Mouse (Mus musculus): ENCODE results near the gene Casc1. TPM values are rescaled to one million over a fixed set of nuclear protein-coding genes. Genes with fewer than 3 reads are reported as not detected.

Gene Casc1
- polyA plus RNA-seq, 1 experiment from 2014 or later: 0.13 TPM

DNA sequence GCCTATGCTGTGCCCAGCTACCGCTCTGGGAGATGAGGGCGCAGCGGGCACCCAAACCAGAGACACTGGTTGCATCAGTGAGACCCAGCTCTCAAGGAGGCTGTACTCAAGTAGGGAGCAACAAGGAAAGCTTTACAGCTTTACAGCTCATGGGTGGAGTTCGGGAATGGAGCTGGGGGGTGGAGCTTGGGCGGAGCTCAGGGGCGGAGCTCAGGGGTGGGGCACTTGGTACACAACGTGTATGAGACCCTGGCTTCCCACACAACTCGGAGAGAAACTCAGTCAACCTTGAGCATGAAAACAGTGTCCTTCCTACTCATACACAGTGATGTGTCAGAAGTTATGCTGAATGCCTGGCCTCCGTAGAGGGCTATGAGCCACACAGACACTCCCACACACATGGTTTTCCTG is 35.2 kb downstream of the Casc1 start:
- Histone ChIP-seq H3K27me3 (ENCODE audit: control insufficient read depth, insufficient read depth, low read length) (no peaks in the 10 kb centered on the region), H3K4me3 (ENCODE audit: low read depth, low read length) (no peak overlapping the region), H3K36me3 (replicated peaks; ENCODE audit: control insufficient read depth, insufficient read depth, low read depth, low read length) (no peaks in the 10 kb centered on the region), H3K27ac (replicated peaks; ENCODE audit: low read depth, low read length) (no peak overlapping the region), H3K9ac (replicated peaks; ENCODE audit: low read length) (no peak overlapping the region), H3K4me1 (ENCODE audit: control insufficient read depth, insufficient read depth, low read length) (peaks cover 3% of the 10 kb centered on the region; the same call in 1 of the 2 replicates), H3K4me2 (ENCODE audit: low read depth, low read length) (no peak overlapping the region), H3K9me3 (replicated peaks; ENCODE audit: control insufficient read depth, low read length) (no peaks in the 10 kb centered on the region)
- ATAC-seq (replicated peaks; ENCODE audit: insufficient number of reproducible peaks, low FRiP score, low TSS enrichment, low read depth) (no peak), DNase-seq (ENCODE audit: low spot score) (peak; percentile 35)
- 36% methylated on average over 9 of the region's 9 CpGs for WGBS

DNA sequence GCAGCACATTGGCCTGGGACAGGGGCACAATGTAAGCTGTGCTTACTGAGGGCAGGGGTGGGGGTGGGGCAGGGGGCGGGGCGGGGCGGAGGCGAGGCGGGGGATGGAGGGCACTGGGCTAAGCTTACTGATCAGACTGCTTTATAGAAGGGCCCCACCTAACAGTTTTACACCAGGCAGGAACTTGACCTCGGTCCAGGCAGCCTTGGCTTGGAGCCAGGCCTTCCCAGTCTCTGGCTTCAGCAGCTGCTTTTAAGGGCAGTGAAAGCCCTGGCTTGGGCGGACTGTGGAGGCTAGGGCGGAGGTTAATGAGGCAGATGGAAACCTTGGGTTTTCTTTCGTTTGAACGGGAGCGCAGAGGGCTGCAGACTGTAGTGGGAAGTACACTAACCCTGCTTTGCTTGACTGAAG is 37.0 kb downstream of the Casc1 start:
- H3K4me2 ChIP-seq (ENCODE audit: low read depth, low read length): 0 out of 2 replicates have a peak overlapping the region, but pooled peaks have one; percentile 4
- H3K4me3 ChIP-seq (ENCODE audit: low read depth, low read length): no peak overlapping the region
- no peak overlapping the region for H3K9ac ChIP-seq (replicated peaks; ENCODE audit: low read length)
- H3K36me3 ChIP-seq (replicated peaks; ENCODE audit: control insufficient read depth, insufficient read depth, low read depth, low read length): no peaks in the 10 kb centered on the region
- no peaks in the 10 kb centered on the region for H3K9me3 ChIP-seq (replicated peaks; ENCODE audit: control insufficient read depth, low read length)
- DNase-seq (ENCODE audit: low spot score): peak; percentile 71
- 1% methylated on average over 11 of the region's 11 CpGs for WGBS
- H3K27me3 ChIP-seq (ENCODE audit: control insufficient read depth, insufficient read depth, low read length): no peaks in the 10 kb centered on the region
- H3K4me1 ChIP-seq (ENCODE audit: control insufficient read depth, insufficient read depth, low read length): peaks cover 3% of the 10 kb centered on the region; the same call in 1 of the 2 replicates
- no peak overlapping the region for H3K27ac ChIP-seq (replicated peaks; ENCODE audit: low read depth, low read length)
- peak; percentile 77 for ATAC-seq (replicated peaks; ENCODE audit: insufficient number of reproducible peaks, low FRiP score, low TSS enrichment, low read depth)

GRCm38 (mm10) chr6:145171892-145172606 is 38.8 kb downstream of the Casc1 start:
- no peak overlapping the region for H3K9ac ChIP-seq (replicated peaks; ENCODE audit: low read length)
- peaks cover 3% of the 10 kb centered on the region; the same call in 1 of the 2 replicates for H3K4me1 ChIP-seq (ENCODE audit: control insufficient read depth, insufficient read depth, low read length)
- no peak overlapping the region for H3K4me3 ChIP-seq (ENCODE audit: low read depth, low read length)
- H3K27me3 ChIP-seq (ENCODE audit: control insufficient read depth, insufficient read depth, low read length): no peaks in the 10 kb centered on the region
- ATAC-seq (replicated peaks; ENCODE audit: insufficient number of reproducible peaks, low FRiP score, low TSS enrichment, low read depth) (no peak), DNase-seq (ENCODE audit: low spot score) (no peak)
- WGBS: 80% methylated on average over 14 of the region's 14 CpGs
- H3K36me3 ChIP-seq (replicated peaks; ENCODE audit: control insufficient read depth, insufficient read depth, low read depth, low read length): no peaks in the 10 kb centered on the region
- H3K9me3 ChIP-seq (replicated peaks; ENCODE audit: control insufficient read depth, low read length): no peaks in the 10 kb centered on the region
- no peak overlapping the region for H3K27ac ChIP-seq (replicated peaks; ENCODE audit: low read depth, low read length)
- H3K4me2 ChIP-seq (ENCODE audit: low read depth, low read length): no peak overlapping the region

DNA sequence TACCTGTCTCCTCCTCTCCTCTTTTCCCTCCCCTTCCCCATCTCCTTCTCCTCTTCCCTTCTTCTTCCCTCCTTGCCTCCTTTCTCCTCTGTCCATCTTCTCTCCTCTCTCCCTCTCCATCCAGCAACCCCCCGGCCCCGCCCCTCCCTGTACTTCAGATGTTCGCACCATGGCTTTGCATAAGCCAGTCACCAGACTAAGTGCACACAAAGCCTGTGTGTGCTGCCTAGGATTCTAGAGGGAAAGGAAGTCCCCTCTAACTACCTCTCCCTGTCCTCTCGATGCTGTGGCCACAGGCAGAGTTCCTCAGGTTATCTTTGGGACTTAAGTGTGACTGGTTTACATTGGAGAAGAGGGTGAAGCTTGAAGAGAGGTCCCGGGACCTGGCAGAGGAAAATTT is 50.2 kb downstream of the Casc1 start:
- H3K4me1 ChIP-seq (ENCODE audit: control insufficient read depth, insufficient read depth, low read length): no peaks in the 10 kb centered on the region
- WGBS: 60% methylated on average over 5 of the region's 5 CpGs

GRCm38 (mm10) chr6:145158619-145159018 is 52.2 kb downstream of the Casc1 start:
- H3K4me1 ChIP-seq (ENCODE audit: control insufficient read depth, insufficient read depth, low read length): no peaks in the 10 kb centered on the region
- H3K9ac ChIP-seq (replicated peaks; ENCODE audit: low read length): no peak overlapping the region
- WGBS: 75% methylated on average over 4 of the region's 4 CpGs
- H3K36me3 ChIP-seq (replicated peaks; ENCODE audit: control insufficient read depth, insufficient read depth, low read depth, low read length): no peaks in the 10 kb centered on the region
- H3K9me3 ChIP-seq (replicated peaks; ENCODE audit: control insufficient read depth, low read length): no peaks in the 10 kb centered on the region
- no peak for ATAC-seq (replicated peaks; ENCODE audit: insufficient number of reproducible peaks, low FRiP score, low TSS enrichment, low read depth)
- H3K4me2 ChIP-seq (ENCODE audit: low read depth, low read length): no peak overlapping the region
- no peak overlapping the region for H3K4me3 ChIP-seq (ENCODE audit: low read depth, low read length)
- no peak overlapping the region for H3K27ac ChIP-seq (replicated peaks; ENCODE audit: low read depth, low read length)
- H3K27me3 ChIP-seq (ENCODE audit: control insufficient read depth, insufficient read depth, low read length): no peaks in the 10 kb centered on the region
- no peak for DNase-seq (ENCODE audit: low spot score)

More for the DNA sequence above, 50.2 kb downstream of the Casc1 start:
- Histone ChIP-seq H3K4me3 (ENCODE audit: low read depth, low read length) (no peak overlapping the region), H3K9ac (replicated peaks; ENCODE audit: low read length) (no peak overlapping the region), H3K36me3 (replicated peaks; ENCODE audit: control insufficient read depth, insufficient read depth, low read depth, low read length) (no peaks in the 10 kb centered on the region), H3K27ac (replicated peaks; ENCODE audit: low read depth, low read length) (no peak overlapping the region), H3K4me2 (ENCODE audit: low read depth, low read length) (no peak overlapping the region), H3K27me3 (ENCODE audit: control insufficient read depth, insufficient read depth, low read length) (no peaks in the 10 kb centered on the region), H3K9me3 (replicated peaks; ENCODE audit: control insufficient read depth, low read length) (no peaks in the 10 kb centered on the region)
- no peak for ATAC-seq (replicated peaks; ENCODE audit: insufficient number of reproducible peaks, low FRiP score, low TSS enrichment, low read depth)
- no peak for DNase-seq (ENCODE audit: low spot score)

- Histone ChIP-seq H3K27ac (replicated peaks; ENCODE audit: low read depth, low read length) (no peak overlapping the region), H3K4me1 (ENCODE audit: control insufficient read depth, insufficient read depth, low read length) (no peaks in the 10 kb centered on the region), H3K9me3 (replicated peaks; ENCODE audit: control insufficient read depth, low read length) (no peaks in the 10 kb centered on the region), H3K27me3 (ENCODE audit: control insufficient read depth, insufficient read depth, low read length) (no peaks in the 10 kb centered on the region), H3K36me3 (replicated peaks; ENCODE audit: control insufficient read depth, insufficient read depth, low read depth, low read length) (no peaks in the 10 kb centered on the region), H3K9ac (replicated peaks; ENCODE audit: low read length) (no peak overlapping the region), H3K4me2 (ENCODE audit: low read depth, low read length) (no peak overlapping the region), H3K4me3 (ENCODE audit: low read depth, low read length) (no peak overlapping the region)
- no peak for DNase-seq (ENCODE audit: low spot score)
- no peak for ATAC-seq (replicated peaks; ENCODE audit: insufficient number of reproducible peaks, low FRiP score, low TSS enrichment, low read depth)
- 46% methylated on average over 9 of the region's 9 CpGs for WGBS
Measured at GRCm38 (mm10) chr6:145149054-145149453, 61.8 kb downstream of the Casc1 start.

DNA sequence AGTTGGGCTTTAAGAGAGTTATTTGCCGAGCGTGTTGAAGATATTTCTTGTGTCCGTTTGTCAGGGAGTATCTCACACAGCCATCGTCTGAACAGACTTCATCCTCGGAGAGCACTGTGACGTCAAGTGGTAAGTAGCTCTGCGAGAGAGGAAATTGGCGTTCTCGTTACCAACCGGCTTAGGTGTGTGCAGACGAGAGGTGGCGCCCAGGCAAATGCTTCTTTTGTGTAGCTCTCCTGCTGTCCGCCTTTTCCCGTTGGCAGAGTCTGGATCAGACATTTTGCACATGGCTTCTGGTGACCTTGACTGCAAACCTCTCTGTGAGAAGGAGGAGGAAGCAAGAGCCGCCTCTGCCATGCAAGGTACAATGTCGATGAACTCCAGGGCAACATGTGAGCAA is 63.1 kb downstream of the Casc1 start:
- DNase-seq (ENCODE audit: low spot score) (no peak), ATAC-seq (replicated peaks; ENCODE audit: insufficient number of reproducible peaks, low FRiP score, low TSS enrichment, low read depth) (no peak)
- H3K9me3 ChIP-seq (replicated peaks; ENCODE audit: control insufficient read depth, low read length): no peaks in the 10 kb centered on the region
- H3K4me1 ChIP-seq (ENCODE audit: control insufficient read depth, insufficient read depth, low read length): no peaks in the 10 kb centered on the region; the same call in 1 of the 2 replicates
- H3K9ac ChIP-seq (replicated peaks; ENCODE audit: low read length): no peak overlapping the region
- no peaks in the 10 kb centered on the region for H3K36me3 ChIP-seq (replicated peaks; ENCODE audit: control insufficient read depth, insufficient read depth, low read depth, low read length)
- 83% methylated on average over 16 of the region's 16 CpGs for WGBS
- no peak overlapping the region for H3K4me2 ChIP-seq (ENCODE audit: low read depth, low read length)
- H3K27ac ChIP-seq (replicated peaks; ENCODE audit: low read depth, low read length): no peak overlapping the region
- no peaks in the 10 kb centered on the region for H3K27me3 ChIP-seq (ENCODE audit: control insufficient read depth, insufficient read depth, low read length)
- H3K4me3 ChIP-seq (ENCODE audit: low read depth, low read length): no peak overlapping the region

- 75% methylated on average over 7 of the region's 7 CpGs for WGBS
- H3K4me1 ChIP-seq (ENCODE audit: control insufficient read depth, insufficient read depth, low read length): no peaks in the 10 kb centered on the region; the same call in 1 of the 2 replicates
- ATAC-seq (replicated peaks; ENCODE audit: insufficient number of reproducible peaks, low FRiP score, low TSS enrichment, low read depth): no peak
- H3K4me3 ChIP-seq (ENCODE audit: low read depth, low read length): no peak overlapping the region
- no peak overlapping the region for H3K4me2 ChIP-seq (ENCODE audit: low read depth, low read length)
- no peaks in the 10 kb centered on the region for H3K9me3 ChIP-seq (replicated peaks; ENCODE audit: control insufficient read depth, low read length)
- DNase-seq (ENCODE audit: low spot score): no peak
- no peak overlapping the region for H3K27ac ChIP-seq (replicated peaks; ENCODE audit: low read depth, low read length)
- no peak overlapping the region for H3K9ac ChIP-seq (replicated peaks; ENCODE audit: low read length)
- H3K27me3 ChIP-seq (ENCODE audit: control insufficient read depth, insufficient read depth, low read length): no peaks in the 10 kb centered on the region
- H3K36me3 ChIP-seq (replicated peaks; ENCODE audit: control insufficient read depth, insufficient read depth, low read depth, low read length): no peaks in the 10 kb centered on the region
Measured at GRCm38 (mm10) chr6:145145173-145145572, 65.6 kb downstream of the Casc1 start.
